Mouse (Mus musculus): ENCODE measurements around the gene Csdc2. TPM values are rescaled to one million over a fixed set of nuclear protein-coding genes. Genes with fewer than 3 reads are reported as not detected.

Gene Csdc2
- polyA plus RNA-seq, 1 experiment from 2014 or later: 220 TPM

DNA sequence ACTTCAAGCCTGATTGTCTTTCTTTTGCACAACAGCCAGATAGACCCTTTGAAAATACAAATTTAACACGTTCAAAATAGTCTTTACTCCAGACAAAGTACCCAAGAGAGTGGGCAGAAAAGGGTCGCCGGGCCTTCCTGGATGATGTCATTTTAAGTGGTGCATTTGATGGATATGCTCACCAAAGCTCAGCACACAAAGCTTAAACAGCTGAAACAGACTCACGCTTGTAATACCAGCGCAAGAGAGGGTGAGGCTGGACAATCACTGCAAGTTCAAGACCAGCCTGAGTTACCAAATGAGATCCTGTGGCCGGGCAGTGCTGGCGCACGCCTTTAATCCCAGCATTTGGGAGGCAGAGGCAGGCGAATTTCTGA lies 10.1 kb upstream of the Csdc2 start:
- H3K4me2 ChIP-seq: peak overlapping the region; percentile 94
- peaks cover 48% of the 10 kb centered on the region for H3K4me1 ChIP-seq
- ATAC-seq (ENCODE audit: low FRiP score): peak; percentile 43
- 24% methylated on average over 9 of the region's 9 CpGs for WGBS
- H3K4me3 ChIP-seq (replicated peaks): peak overlapping the region; percentile 78
- H3K9ac ChIP-seq (replicated peaks): no peak overlapping the region
- peak overlapping the region; percentile 89 for H3K27ac ChIP-seq (replicated peaks)
- no peaks in the 10 kb centered on the region; the same call in 1 of the 2 replicates for H3K36me3 ChIP-seq
- no peaks in the 10 kb centered on the region for H3K9me3 ChIP-seq (replicated peaks)
- H3K27me3 ChIP-seq (replicated peaks): no peaks in the 10 kb centered on the region

DNA sequence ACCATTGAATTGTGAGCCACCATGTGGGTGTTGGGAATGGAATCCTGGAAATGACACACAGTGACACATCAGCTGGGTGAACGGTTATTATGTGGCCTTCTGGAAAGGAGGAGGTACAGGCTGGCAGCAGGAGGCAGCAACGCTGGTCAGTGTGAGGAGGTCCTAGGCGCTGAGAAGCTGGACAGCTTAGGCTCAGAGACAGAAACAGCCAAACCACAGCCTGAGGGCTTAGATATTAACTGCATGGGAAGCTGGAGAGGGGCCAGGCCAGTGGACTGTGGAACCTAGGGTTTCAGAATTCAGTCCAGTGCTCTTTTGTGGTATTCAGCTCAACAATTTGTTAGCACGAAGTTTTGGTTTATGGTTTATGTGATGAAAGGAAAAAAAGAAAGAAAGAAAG lies 8.8 kb upstream of the Csdc2 start:
- no peak overlapping the region for H3K4me3 ChIP-seq (replicated peaks)
- peaks cover 39% of the 10 kb centered on the region for H3K4me1 ChIP-seq
- no peaks in the 10 kb centered on the region; the same call in 1 of the 2 replicates for H3K36me3 ChIP-seq
- peak overlapping the region; percentile 63 for H3K27ac ChIP-seq (replicated peaks)
- no peak overlapping the region for H3K4me2 ChIP-seq
- ATAC-seq (ENCODE audit: low FRiP score): no peak
- H3K9me3 ChIP-seq (replicated peaks): no peaks in the 10 kb centered on the region
- H3K9ac ChIP-seq (replicated peaks): no peak overlapping the region
- no peaks in the 10 kb centered on the region for H3K27me3 ChIP-seq (replicated peaks)
- 40% methylated on average over 4 of the region's 4 CpGs for WGBS

DNA sequence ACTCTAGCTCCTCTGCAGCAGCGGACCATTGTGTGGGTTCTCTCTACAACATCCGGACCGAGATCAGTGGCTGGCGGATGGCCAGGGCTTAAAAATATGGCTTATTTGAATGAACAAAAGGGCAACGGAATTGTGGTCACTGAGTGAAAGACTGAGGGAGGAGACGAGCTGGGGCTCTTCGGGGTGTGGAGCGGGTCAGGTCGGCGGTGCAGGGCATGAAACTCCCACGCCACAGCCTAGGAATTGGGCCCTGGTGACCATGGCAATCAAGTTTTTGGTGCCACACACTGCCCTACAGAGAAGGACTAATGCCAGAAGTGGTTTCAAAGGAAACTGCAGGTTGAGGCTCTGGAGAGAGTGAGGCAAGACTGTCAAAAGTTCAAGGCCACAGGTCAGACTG lies 8.3 kb upstream of the Csdc2 start:
- Histone ChIP-seq H3K27ac (replicated peaks) (peak overlapping the region; percentile 49; the same call in 1 of the 2 replicates), H3K4me3 (replicated peaks) (no peak overlapping the region), H3K36me3 (no peaks in the 10 kb centered on the region; the same call in 1 of the 2 replicates), H3K9me3 (replicated peaks) (no peaks in the 10 kb centered on the region), H3K4me2 (no peak overlapping the region), H3K9ac (replicated peaks) (no peak overlapping the region), H3K27me3 (replicated peaks) (no peaks in the 10 kb centered on the region), H3K4me1 (peaks cover 40% of the 10 kb centered on the region)
- no peak for ATAC-seq (ENCODE audit: low FRiP score)
- 32% methylated on average over 11 of the region's 11 CpGs for WGBS

DNA sequence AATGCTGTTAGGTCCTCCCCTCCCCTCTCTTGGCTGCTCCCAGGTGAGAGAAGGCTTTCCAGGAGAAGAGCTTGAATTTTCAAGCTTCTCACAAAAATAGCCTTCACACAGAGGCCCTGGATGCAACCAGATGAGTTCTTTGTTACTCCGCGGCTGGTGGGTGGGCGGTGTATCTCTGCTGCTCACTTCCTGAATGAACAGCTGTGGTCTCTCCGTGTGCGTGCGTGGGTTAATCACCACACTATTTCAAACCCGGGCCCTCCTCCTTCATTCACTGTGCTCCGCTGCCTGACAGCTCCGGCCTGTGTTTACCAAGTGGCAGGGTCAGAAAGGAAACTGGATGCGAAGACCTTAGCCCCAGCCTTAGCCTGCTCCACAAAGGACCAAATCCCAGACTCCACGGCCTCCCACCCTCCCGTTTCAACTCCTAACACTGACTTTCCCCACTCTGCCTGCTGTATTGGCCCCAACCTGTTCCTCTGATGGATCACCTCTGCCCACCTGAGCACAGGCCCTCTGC lies 3.5 kb upstream of the Csdc2 start:
- Histone ChIP-seq H3K36me3 (no peaks in the 10 kb centered on the region), H3K9me3 (replicated peaks) (no peaks in the 10 kb centered on the region), H3K4me2 (peak overlapping the region; percentile 11; the same call in 1 of the 2 replicates), H3K27me3 (replicated peaks) (no peaks in the 10 kb centered on the region), H3K4me3 (replicated peaks) (no peak overlapping the region), H3K4me1 (peaks cover 29% of the 10 kb centered on the region), H3K9ac (replicated peaks) (no peak overlapping the region), H3K27ac (replicated peaks) (0 out of 2 replicates have a peak overlapping the region, but pooled peaks have one; percentile 0)
- no peak for ATAC-seq (ENCODE audit: low FRiP score)
- WGBS: 29% methylated on average over 12 of the region's 12 CpGs

DNA sequence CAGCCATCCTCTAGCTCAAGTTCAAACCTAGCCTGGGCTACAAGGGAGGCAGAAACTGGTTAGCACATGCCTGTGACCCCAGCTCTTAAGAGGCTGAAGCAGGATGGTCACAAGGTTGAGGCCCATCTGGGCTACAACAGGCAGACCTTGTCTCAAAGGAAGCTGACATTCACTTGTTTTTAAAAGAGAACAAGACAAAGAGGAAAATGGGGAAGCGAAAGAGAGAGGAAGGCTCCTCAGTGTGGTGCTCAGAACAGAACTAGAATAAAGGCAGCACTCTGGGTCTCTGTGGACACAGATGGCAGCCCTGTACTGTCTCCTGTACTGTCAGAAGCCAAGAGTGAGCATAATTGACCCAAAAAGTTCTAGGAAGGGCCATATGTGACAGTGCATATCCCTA lies 2.6 kb upstream of the Csdc2 start:
- Histone ChIP-seq H3K9me3 (replicated peaks) (no peaks in the 10 kb centered on the region), H3K27ac (replicated peaks) (no peak overlapping the region), H3K9ac (replicated peaks) (no peak overlapping the region), H3K27me3 (replicated peaks) (no peaks in the 10 kb centered on the region), H3K36me3 (no peaks in the 10 kb centered on the region), H3K4me3 (replicated peaks) (no peak overlapping the region), H3K4me1 (peaks cover 39% of the 10 kb centered on the region), H3K4me2 (no peak overlapping the region)
- ATAC-seq (ENCODE audit: low FRiP score): no peak
- WGBS: 91% methylated on average over 1 of the region's 1 CpGs

DNA sequence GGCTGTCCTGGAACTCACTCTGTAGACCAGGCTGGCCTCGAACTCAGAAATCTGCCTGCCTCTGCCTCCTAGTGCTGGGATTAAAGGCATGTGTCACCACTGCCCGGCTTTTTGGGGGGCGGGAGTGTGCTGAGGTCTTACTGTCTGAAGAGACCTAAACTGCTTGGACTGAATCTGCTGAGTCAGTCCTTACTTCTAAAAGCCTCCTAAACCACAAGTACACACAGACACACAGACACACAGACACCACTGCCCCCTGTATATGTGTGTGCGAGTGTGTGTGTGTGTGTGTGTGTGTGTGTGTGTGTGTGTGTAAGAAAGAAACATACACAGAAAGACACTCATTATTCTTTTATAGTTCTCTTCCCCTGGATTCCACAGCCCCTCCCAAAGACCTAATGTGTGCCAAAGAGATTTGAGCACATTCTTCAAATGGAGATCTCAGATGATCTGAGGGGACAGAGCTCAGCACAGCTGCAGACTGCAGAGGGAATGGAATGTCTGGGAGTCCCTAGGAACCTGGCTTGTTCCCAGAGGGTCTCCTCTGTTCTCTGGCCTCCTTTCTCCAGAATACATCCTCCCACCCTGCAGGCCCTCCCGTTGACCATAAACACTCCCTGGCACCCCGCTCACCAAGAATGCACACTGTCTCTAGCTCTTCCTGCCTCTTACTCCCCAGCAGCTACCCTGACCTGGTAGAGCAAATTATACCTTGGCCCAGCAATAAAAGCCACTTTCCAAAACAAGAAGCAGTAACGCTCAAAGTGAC lies 506 bp upstream of the Csdc2 start:
- 55% methylated on average over 7 of the region's 7 CpGs for WGBS
- H3K36me3 ChIP-seq: 0 out of 2 replicates have a peak, but pooled peaks cover 3% of the 10 kb centered on the region
- peak overlapping the region; percentile 82 for H3K9ac ChIP-seq (replicated peaks)
- H3K9me3 ChIP-seq (replicated peaks): no peaks in the 10 kb centered on the region
- H3K4me2 ChIP-seq: peak overlapping the region; percentile 85
- H3K27ac ChIP-seq (replicated peaks): peak overlapping the region; percentile 95
- H3K27me3 ChIP-seq (replicated peaks): no peaks in the 10 kb centered on the region
- peak; percentile 40 for ATAC-seq (ENCODE audit: low FRiP score)
- H3K4me3 ChIP-seq (replicated peaks): peak overlapping the region; percentile 69
- peaks cover 46% of the 10 kb centered on the region for H3K4me1 ChIP-seq

DNA sequence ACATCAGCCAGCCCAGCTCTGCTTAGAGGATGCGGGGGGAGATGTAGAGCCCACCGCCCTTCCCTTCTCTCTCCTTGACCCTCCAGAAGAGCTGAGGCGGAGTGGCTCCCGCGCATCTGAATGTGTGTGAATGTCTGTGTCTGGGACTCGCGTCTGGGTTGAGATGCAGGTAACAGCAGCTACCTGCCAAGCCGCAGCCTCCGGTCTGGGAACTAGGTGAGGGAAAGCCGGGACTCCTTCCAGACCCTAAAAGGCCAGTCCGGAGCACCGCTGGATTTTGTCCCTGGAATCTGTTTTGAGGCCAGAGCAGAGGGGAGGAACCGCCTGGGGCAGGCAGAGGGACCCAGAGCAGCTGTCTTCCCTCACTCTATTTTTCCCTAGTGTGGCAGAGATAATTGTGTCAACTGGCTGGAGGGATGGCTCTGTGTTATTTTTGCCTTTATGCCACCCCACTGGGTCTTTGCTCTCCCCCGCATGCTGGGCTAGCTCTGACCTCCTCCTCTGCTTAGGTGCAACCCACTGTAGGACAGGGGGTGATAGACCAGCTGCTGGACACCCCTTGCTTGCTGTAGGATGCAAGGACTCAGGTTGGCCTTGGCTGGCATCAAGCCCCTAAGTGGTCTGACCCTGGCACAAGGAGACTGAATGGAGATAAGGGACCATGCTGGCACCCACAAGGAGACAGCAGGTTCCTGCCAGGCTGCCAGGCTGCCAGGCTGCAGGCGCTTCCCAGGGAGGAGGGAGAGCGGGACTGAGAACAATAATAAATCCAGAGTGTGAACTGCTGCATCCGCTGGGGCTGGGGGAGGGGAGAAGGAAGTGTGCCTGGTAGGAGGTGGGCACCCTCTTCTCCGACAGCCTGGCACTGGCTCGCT lies 776 bp downstream of the Csdc2 start:
- Histone ChIP-seq H3K9ac (replicated peaks) (peak overlapping the region; percentile 82), H3K4me1 (peaks cover 49% of the 10 kb centered on the region), H3K4me2 (peak overlapping the region; percentile 85), H3K27ac (replicated peaks) (peak overlapping the region; percentile 95), H3K9me3 (replicated peaks) (no peaks in the 10 kb centered on the region), H3K4me3 (replicated peaks) (peak overlapping the region; percentile 69), H3K36me3 (0 out of 2 replicates have a peak, but pooled peaks cover 3% of the 10 kb centered on the region), H3K27me3 (replicated peaks) (no peaks in the 10 kb centered on the region)
- 4% methylated on average over 19 of the region's 19 CpGs for WGBS
- peak; percentile 66 for ATAC-seq (ENCODE audit: low FRiP score)

DNA sequence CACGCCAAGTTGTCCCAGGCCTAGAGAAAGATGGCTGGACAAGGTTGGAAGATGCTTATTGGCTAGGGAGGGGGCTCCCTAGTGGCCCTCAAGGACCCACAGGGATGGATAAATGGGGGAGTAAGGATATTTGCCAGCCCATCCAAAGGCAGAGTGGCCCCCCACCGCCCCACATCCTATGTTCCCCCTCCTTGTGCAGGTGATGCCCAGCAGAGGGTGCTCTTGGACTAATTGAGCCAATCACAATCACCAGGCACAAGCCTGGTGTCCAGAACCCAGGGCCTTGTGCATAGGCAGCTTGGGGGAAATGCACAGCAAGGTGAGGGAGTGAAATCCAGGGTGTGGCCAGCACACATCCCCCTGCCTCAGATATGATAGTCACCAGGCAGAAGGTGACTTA lies 1.7 kb downstream of the Csdc2 start:
- peak overlapping the region; percentile 85 for H3K4me2 ChIP-seq
- peak overlapping the region; percentile 69 for H3K4me3 ChIP-seq (replicated peaks)
- H3K9ac ChIP-seq (replicated peaks): peak overlapping the region; percentile 82
- H3K27ac ChIP-seq (replicated peaks): peak overlapping the region; percentile 95
- H3K27me3 ChIP-seq (replicated peaks): no peaks in the 10 kb centered on the region
- peaks cover 46% of the 10 kb centered on the region for H3K4me1 ChIP-seq
- peak; percentile 23; the same call in 1 of the 2 replicates for ATAC-seq (ENCODE audit: low FRiP score)
- 36% methylated on average over 2 of the region's 2 CpGs for WGBS
- no peaks in the 10 kb centered on the region for H3K9me3 ChIP-seq (replicated peaks)
- 0 out of 2 replicates have a peak, but pooled peaks cover 3% of the 10 kb centered on the region for H3K36me3 ChIP-seq

DNA sequence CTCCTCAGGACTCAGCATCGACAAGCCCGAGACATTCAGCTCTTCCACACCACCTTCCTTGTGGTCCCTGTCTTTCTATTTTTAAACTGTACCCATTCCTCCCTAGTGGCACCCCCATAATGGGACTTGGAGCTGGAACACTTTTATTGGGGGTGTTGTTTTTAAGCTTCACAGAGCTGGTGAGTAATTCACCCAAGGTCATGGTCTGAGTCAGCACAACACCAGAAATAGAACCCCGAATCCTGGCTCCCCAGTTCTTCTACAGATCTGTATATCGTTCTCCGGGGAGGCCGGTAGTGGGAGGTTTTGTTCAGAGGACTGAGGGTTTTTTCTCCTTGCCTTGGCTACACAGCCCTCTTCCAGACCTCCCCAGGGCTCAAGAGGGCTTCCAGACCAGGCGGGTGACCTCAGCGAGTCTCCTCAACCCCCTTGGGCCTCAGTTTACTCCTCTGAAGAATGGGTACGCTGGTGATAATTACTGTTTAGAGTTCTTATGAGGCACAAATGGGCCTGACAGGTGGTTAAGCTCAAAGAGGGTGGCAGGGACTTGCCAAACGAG lies 2.7 kb downstream of the Csdc2 start:
- Histone ChIP-seq H3K4me1 (peaks cover 50% of the 10 kb centered on the region), H3K27me3 (replicated peaks) (no peaks in the 10 kb centered on the region), H3K9me3 (replicated peaks) (no peaks in the 10 kb centered on the region), H3K27ac (replicated peaks) (peak overlapping the region; percentile 95; the same call in 1 of the 2 replicates), H3K9ac (replicated peaks) (no peak overlapping the region), H3K4me2 (peak overlapping the region; percentile 85), H3K36me3 (0 out of 2 replicates have a peak, but pooled peaks cover 3% of the 10 kb centered on the region), H3K4me3 (replicated peaks) (no peak overlapping the region)
- 90% methylated on average over 10 of the region's 10 CpGs for WGBS
- ATAC-seq (ENCODE audit: low FRiP score): no peak

DNA sequence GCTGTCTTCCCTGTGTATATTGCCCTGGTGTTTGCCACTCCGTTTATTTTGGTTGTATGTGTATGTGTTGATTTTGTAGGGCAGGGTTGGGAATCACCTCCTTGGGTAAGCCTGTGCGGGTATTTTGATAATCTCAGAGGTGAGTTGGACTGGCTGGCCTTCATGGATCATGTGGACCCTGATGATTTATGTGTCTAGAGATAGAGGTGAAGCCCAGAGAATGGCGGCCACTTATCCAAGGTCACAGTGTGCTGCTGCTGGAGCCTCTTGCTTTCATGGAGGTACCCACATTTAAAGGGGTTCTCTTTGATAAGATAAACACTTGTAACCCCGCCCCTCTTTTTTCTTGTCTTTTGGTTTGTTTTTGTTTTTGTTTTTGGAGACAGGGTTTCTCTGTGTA lies 3.2 kb downstream of the Csdc2 start:
- Histone ChIP-seq H3K36me3 (0 out of 2 replicates have a peak, but pooled peaks cover 3% of the 10 kb centered on the region), H3K4me1 (peaks cover 50% of the 10 kb centered on the region), H3K9ac (replicated peaks) (no peak overlapping the region), H3K4me3 (replicated peaks) (no peak overlapping the region), H3K4me2 (no peak overlapping the region), H3K27ac (replicated peaks) (no peak overlapping the region), H3K27me3 (replicated peaks) (no peaks in the 10 kb centered on the region), H3K9me3 (replicated peaks) (no peaks in the 10 kb centered on the region)
- 93% methylated on average over 4 of the region's 4 CpGs for WGBS
- no peak for ATAC-seq (ENCODE audit: low FRiP score)

DNA sequence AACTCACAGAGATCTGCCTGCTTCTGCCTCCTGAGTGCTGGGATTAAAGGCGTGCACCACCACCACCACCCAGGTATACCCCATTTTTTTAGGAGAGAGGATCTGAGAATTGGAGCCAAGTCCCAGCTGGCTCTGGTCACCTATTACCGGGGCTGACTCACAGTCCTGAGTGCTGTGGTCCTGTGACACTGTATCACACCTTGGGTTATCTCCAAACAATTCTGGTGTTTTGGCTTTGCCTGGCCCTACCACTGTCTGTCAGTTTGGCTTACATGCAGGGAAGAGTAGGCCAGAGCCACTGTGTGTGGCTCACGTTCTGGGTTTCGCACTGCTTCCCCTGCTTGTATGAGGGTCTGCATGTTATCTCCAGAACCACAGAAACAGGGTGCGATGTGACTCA lies 3.7 kb downstream of the Csdc2 start:
- H3K9ac ChIP-seq (replicated peaks): no peak overlapping the region
- no peak overlapping the region for H3K4me3 ChIP-seq (replicated peaks)
- 0 out of 2 replicates have a peak, but pooled peaks cover 3% of the 10 kb centered on the region for H3K36me3 ChIP-seq
- no peak overlapping the region for H3K4me2 ChIP-seq
- no peaks in the 10 kb centered on the region for H3K27me3 ChIP-seq (replicated peaks)
- no peak overlapping the region for H3K27ac ChIP-seq (replicated peaks)
- H3K9me3 ChIP-seq (replicated peaks): no peaks in the 10 kb centered on the region
- ATAC-seq (ENCODE audit: low FRiP score): no peak
- H3K4me1 ChIP-seq: peaks cover 50% of the 10 kb centered on the region
- 91% methylated on average over 5 of the region's 5 CpGs for WGBS

Data from neural tube, embryonic 15.5 days (tissue).